Mouse (Mus musculus) layer of hippocampus, postnatal 10 days (tissue): ENCODE data around the gene P3h2. TPM values are rescaled to one million over a fixed set of nuclear protein-coding genes. Genes with fewer than 3 reads are reported as not detected.
A peak's percentile ranks its signal among the peaks of the same experiment; 100 is the strongest.

Experiments used
- DNase-seq, 2 experiments: peaks; one replicate each; pipeline ENCODE4 v3.0.0; 2021; ENCODE audit warnings: low spot score in 2 of 2
- total RNA-seq, 2 experiments: library from RNA; stranded (reverse); gene quantifications; 2 replicates each; pipeline ENCODE4 v1.2.3; 2021

P3h2 gene
- total RNA-seq, 2 experiments from 2014 or later: 4.5 to 5.1 TPM

- DNase-seq: no peak
These were observed 111.0 kb downstream of the P3h2 start for GRCm38 (mm10) chr16:25994605-25995004.

- DNase-seq: no peak
These were observed 118.4 kb downstream of the P3h2 start for GRCm38 (mm10) chr16:25987221-25987620.

GRCm38 (mm10) chr16:25983635-25984034 lies 121.9 kb downstream of the P3h2 start:
- DNase-seq: no peak

- no peak for DNase-seq
These were observed 126.5 kb downstream of the P3h2 start for GRCm38 (mm10) chr16:25979037-25979436.

- DNase-seq: no peak
These were observed 128.4 kb downstream of the P3h2 start for GRCm38 (mm10) chr16:25977210-25977609.

GRCm38 (mm10) chr16:25971285-25971684 lies 134.3 kb downstream of the P3h2 start:
- DNase-seq: no peak

GRCm38 (mm10) chr16:25970720-25971119 lies 134.9 kb downstream of the P3h2 start:
- DNase-seq: no peak

- DNase-seq: no peak
These were observed 135.4 kb downstream of the P3h2 start for GRCm38 (mm10) chr16:25970193-25970592.

GRCm38 (mm10) chr16:25967297-25967696 lies 138.3 kb downstream of the P3h2 start:
- peak; percentile 79 to 85 for DNase-seq

GRCm38 (mm10) chr16:25963856-25964255 lies 141.7 kb downstream of the P3h2 start:
- peak; percentile 66 to 73 for DNase-seq

GRCm38 (mm10) chr16:25960345-25960744 lies 145.2 kb downstream of the P3h2 start:
- DNase-seq: peak; percentile 57 to 60

- DNase-seq: no peak
These were observed 145.7 kb downstream of the P3h2 start for GRCm38 (mm10) chr16:25959929-25960328.

GRCm38 (mm10) chr16:25958650-25959238 lies 146.8 kb downstream of the P3h2 start:
- DNase-seq: no peak

GRCm38 (mm10) chr16:25958213-25958612 lies 147.4 kb downstream of the P3h2 start:
- DNase-seq: peak in 1 of 2 experiments; percentile 22

- DNase-seq: no peak
These were observed 148.8 kb downstream of the P3h2 start for GRCm38 (mm10) chr16:25956831-25957230.

- DNase-seq: no peak
These were observed 151.0 kb downstream of the P3h2 start for GRCm38 (mm10) chr16:25954614-25955013.

- no peak for DNase-seq
These were observed 152.2 kb downstream of the P3h2 start for GRCm38 (mm10) chr16:25953359-25953758.

GRCm38 (mm10) chr16:25952005-25952404 lies 153.6 kb downstream of the P3h2 start:
- DNase-seq: peak; percentile 34 to 36

GRCm38 (mm10) chr16:25948067-25948466 lies 157.5 kb downstream of the P3h2 start:
- no peak for DNase-seq

GRCm38 (mm10) chr16:25945151-25945955 lies 160.2 kb downstream of the P3h2 start:
- DNase-seq: peak; percentile 27 to 48

GRCm38 (mm10) chr16:25942261-25942660 lies 163.3 kb downstream of the P3h2 start:
- DNase-seq: no peak

GRCm38 (mm10) chr16:25934181-25934580 lies 171.4 kb downstream of the P3h2 start:
- DNase-seq: no peak

GRCm38 (mm10) chr16:25912185-25912584 lies 193.4 kb downstream of the P3h2 start:
- DNase-seq: no peak
